Mouse (Mus musculus) olfactory bulb, adult 2 months (tissue): ENCODE data around the gene Slc7a15.

Experiments
- CTCF ChIP-seq: fragments of 200-500 bp; IDR thresholded peaks from 2 replicates; pipeline ENCODE4 v1.5.1; 2012; ENCODE audit warnings: low read depth, mild to moderate bottlenecking, low read length, moderate library complexity; ENCODE audit not compliant: insufficient read depth
- POLR2A ChIP-seq: fragments of 200-500 bp; IDR thresholded peaks from 2 replicates; pipeline ENCODE4 v1.6.1; 2012; ENCODE audit warnings: mild to moderate bottlenecking, low read depth, low read length, moderate library complexity; ENCODE audit not compliant: insufficient read depth

GRCm38 (mm10) chr12:8509693-8510092 is 89.2 kb downstream of the Slc7a15 start:
- TF ChIP-seq CTCF, result no peak
- no peak for TF ChIP-seq POLR2A
